Mouse (Mus musculus) erythroblast, embryonic 14.5 days (primary cell): Measurements from ENCODE around the gene Ankrd36.

ENCODE experiments used
- GATA1 ChIP-seq: IDR thresholded peaks from 2 replicates; pipeline ENCODE4 v1.6.1; 2012; ENCODE audit warnings: low read length, inconsistent platforms, mixed read lengths
- TAL1 ChIP-seq: IDR thresholded peaks from 3 replicates; pipeline ENCODE4 v1.6.1; 2012; ENCODE audit warnings: low read length, inconsistent platforms, mixed read lengths

GRCm38 (mm10) chr11:5545457-5545856 is 24.0 kb upstream of the Ankrd36 start:
- no peak for TF ChIP-seq TAL1
- no peak for TF ChIP-seq GATA1
